Mouse (Mus musculus): Measurements from ENCODE around the gene Ctxn1.

- TF ChIP-seq CTCF (conservative IDR thresholded peaks at IDR 0.05; ENCODE audit: insufficient read depth, insufficient read length, low read depth, low read length) (no peak), POLR2A (IDR thresholded peaks at IDR 0.05; ENCODE audit: low read depth, low read length) (peak; percentile 23)
Measured at GRCm38 (mm10) chr8:4252934-4253841, 5.9 kb downstream of the Ctxn1 start, which contains the start of gene Snapc2.

All from kidney, adult 2 months (tissue).